Mouse (Mus musculus): ENCODE measurements at regions not wholly inside any gene's neighbourhood (a gene's known extent, or its start where the extent isn't known, plus 50 kb on each side); places are given as distances from the start of the nearest gene placed in this dataset.

- H3K27me3 ChIP-seq = no peaks in the 10 kb centered on the region
- TF ChIP-seq CTCF (IDR thresholded peaks at IDR 0.05) = peak; percentile 69
- ATAC-seq = no peak
- in situ Hi-C loops (cut with MboI; ENCODE audit: low pct_unique_long_range_greater_than_20kb) = loop anchor here (10.0 kb wide), 2 partner anchors 57 to 153 kb away; no protein-coding TSS in a partner anchor
- CTCF ChIA-PET = interaction anchor here (1.2 to 2.4 kb wide), 7 partner anchors 11 to 206 kb away, joined by 3 to 12 read pairs (median 5); no protein-coding TSS in a partner anchor
- POLR2A ChIA-PET = interaction anchor here (0.6 to 1.2 kb wide), 3 partner anchors 90 to 995 kb away, joined by 3 to 9 read pairs (median 4); no protein-coding TSS in a partner anchor
- no peak for DNase-seq (ENCODE audit: low read depth, low spot score)
Observed at GRCm38 (mm10) chr9:62622106-62622505, 55.5 kb upstream of the Itga11 start.

- ChIA-PET POLR2A (interaction anchor here (0.6 kb wide), 1 partner anchor 18 kb away, joined by 4 read pairs; no protein-coding TSS in a partner anchor), CTCF (no interaction called here)
- DNase-seq (ENCODE audit: low read depth, low spot score) = no peak
- ATAC-seq = peak; percentile 35
- no peaks in the 10 kb centered on the region for H3K27me3 ChIP-seq
- no peak for TF ChIP-seq CTCF (IDR thresholded peaks at IDR 0.05)
- in situ Hi-C loops (cut with MboI; ENCODE audit: low pct_unique_long_range_greater_than_20kb) = loop anchor here (10.0 kb wide), 2 partner anchors 60 to 150 kb away; no protein-coding TSS in a partner anchor
Observed at GRCm38 (mm10) chr9:62624562-62625044, 53.0 kb upstream of the Itga11 start.

- CTCF ChIA-PET = no interaction called here
- TF ChIP-seq CTCF (IDR thresholded peaks at IDR 0.05) = no peak
Observed at GRCm38 (mm10) chr9:62627071-62628000, 50.3 kb upstream of the Itga11 start.

More at GRCm38 (mm10) chr9:62627071-62628000, 50.3 kb upstream of the Itga11 start:
- POLR2A ChIA-PET = no interaction called here
- DNase-seq (ENCODE audit: low read depth, low spot score) = no peak
- H3K27me3 ChIP-seq = no peaks in the 10 kb centered on the region
- in situ Hi-C loops (cut with MboI; ENCODE audit: low pct_unique_long_range_greater_than_20kb) = loop anchor here (10.0 kb wide), 2 partner anchors 63 to 147 kb away; no protein-coding TSS in a partner anchor
- ATAC-seq = no peak
